Mouse (Mus musculus) G1E (cell line): Measurements from ENCODE around the gene Zbtb40. TPM values are rescaled to one million over a fixed set of nuclear protein-coding genes. Genes with fewer than 3 reads are reported as not detected.

Experiments used
- ATAC-seq: 2 replicates; pipeline ENCODE4 v1.8.0; 2016; ENCODE audit warnings: mild to moderate bottlenecking; ENCODE audit not compliant: insufficient number of reproducible peaks, poor library complexity, low FRiP score, severe bottlenecking; ENCODE audit errors: extremely low read depth
- DNase-seq: peaks from one replicate; pipeline ENCODE4 v3.0.0; 2012; ENCODE audit warnings: low spot score
- H3K27me3 ChIP-seq: 2 replicates; pipeline ENCODE4 v1.6.1; 2012; ENCODE audit warnings: mild to moderate bottlenecking, low read length, inconsistent platforms; ENCODE audit not compliant: insufficient read depth
- H3K36me3 ChIP-seq: replicated peaks from 2 replicates; pipeline ENCODE3; 2012; ENCODE audit warnings: mild to moderate bottlenecking, inconsistent platforms
- H3K4me1 ChIP-seq: 2 replicates; pipeline ENCODE4 v1.6.1; 2012; ENCODE audit warnings: low read depth, low read length, inconsistent platforms, mixed read lengths; ENCODE audit not compliant: insufficient read depth
- H3K4me3 ChIP-seq: 2 replicates; pipeline ENCODE4 v1.5.1; 2012; ENCODE audit warnings: low read depth, mild to moderate bottlenecking, inconsistent platforms, low read length, moderate library complexity, mixed read lengths
- H3K9me3 ChIP-seq: replicated peaks from 2 replicates; pipeline ENCODE4 v1.6.1; 2012; ENCODE audit warnings: inconsistent platforms
- CTCF ChIP-seq: IDR thresholded peaks from 2 replicates; pipeline ENCODE4 v1.5.1; 2012; ENCODE audit warnings: low read depth, low read length, inconsistent platforms, mixed read lengths
- GATA1 ChIP-seq: IDR thresholded peaks from 2 replicates; pipeline ENCODE4 v1.6.1; 2012; ENCODE audit warnings: borderline replicate concordance, low read length, inconsistent platforms, mixed read lengths
- GATA2 ChIP-seq: IDR thresholded peaks from 2 replicates; pipeline ENCODE4 v1.6.1; 2012; ENCODE audit warnings: low read depth, low read length, inconsistent platforms, borderline replicate concordance
- POLR2AphosphoS5 ChIP-seq: IDR thresholded peaks from 2 replicates; pipeline ENCODE4 v1.6.1; 2012; ENCODE audit warnings: low read depth, low read length, inconsistent platforms; ENCODE audit not compliant: insufficient replicate concordance
- TAL1 ChIP-seq: conservative IDR thresholded peaks from 2 replicates; pipeline ENCODE4 v1.6.1; 2012; ENCODE audit warnings: low read depth, low read length, inconsistent platforms, mixed read lengths
- polyA plus RNA-seq: library from polyadenylated mRNA; stranded (reverse); fragments of >175 nt; gene quantifications from 2 replicates; pipeline ENCODE4 v1.2.3, GENCODE M21; 2012
- total RNA-seq, 2 experiments: library from RNA; stranded (forward) in 1 of 2; stranded (reverse) in 1 of 2; fragments of 200-1000 nt in 1 of 2; fragments of >200 nt in 1 of 2; fragmentation: Nextera tagmentation in 1 of 2; gene quantifications; 2 replicates each; pipeline ENCODE4 v1.2.3; 2014 to 2017

The Zbtb40 gene
- total and polyA plus RNA-seq, 3 experiments = 14.4 to 17.8 (median 16.7) TPM

DNA sequence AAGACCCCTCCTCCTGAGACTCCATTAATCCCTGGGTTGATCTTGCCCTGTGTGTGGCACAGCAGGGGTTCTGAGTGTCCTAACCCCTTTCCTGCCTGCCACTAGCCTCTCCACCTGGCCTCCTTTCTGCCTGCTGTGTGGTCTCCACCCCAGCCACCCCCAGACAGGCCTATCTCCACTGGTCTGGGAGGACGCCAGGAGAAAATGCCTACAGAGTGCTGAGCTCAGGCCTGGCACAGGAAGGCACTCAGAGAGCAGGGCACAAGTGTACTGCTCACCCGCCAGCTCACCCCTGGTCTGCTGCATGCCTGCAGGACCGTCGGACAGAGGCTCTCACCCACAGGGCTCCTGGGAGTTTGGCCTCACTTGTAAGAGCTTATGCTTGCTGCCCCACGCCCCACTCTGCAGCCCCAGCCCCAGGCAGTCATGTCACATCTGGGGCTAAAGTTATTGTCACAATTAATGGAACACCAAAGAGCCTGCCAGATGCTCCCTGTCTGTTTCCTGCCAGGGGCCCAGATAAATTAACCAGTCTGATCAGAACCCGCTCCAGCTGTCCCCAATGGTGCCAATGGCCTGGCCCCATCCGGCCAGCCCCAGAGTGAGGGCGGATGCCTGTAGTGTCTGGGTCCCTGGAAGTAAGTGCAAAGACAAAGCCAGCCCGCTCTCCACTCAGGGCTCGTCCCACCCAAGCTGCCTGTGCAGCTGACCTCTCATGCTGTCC, 99.2 kb downstream of the Zbtb40 start:
- Histone ChIP-seq H3K9me3 (no peaks in the 10 kb centered on the region), H3K4me1 (no peaks in the 10 kb centered on the region; the same call in 1 of the 2 replicates), H3K27me3 (peaks cover 28% of the 10 kb centered on the region), H3K4me3 (no peak overlapping the region), H3K36me3 (no peaks in the 10 kb centered on the region)
- no peak for DNase-seq
- ATAC-seq = no peak
- no peak for TF ChIP-seq CTCF
- TF ChIP-seq GATA1 = no peak
- no peak for TF ChIP-seq POLR2AphosphoS5
- TF ChIP-seq TAL1 = no peak
- no peak for TF ChIP-seq GATA2

GRCm38 (mm10) chr4:136945397-136945796, 103.2 kb downstream of the Zbtb40 start:
- H3K4me3 ChIP-seq = no peak overlapping the region
- no peaks in the 10 kb centered on the region for H3K36me3 ChIP-seq
- no peaks in the 10 kb centered on the region; the same call in 1 of the 2 replicates for H3K4me1 ChIP-seq
- TF ChIP-seq GATA2 = no peak
- TF ChIP-seq TAL1 = no peak
- TF ChIP-seq POLR2AphosphoS5 = no peak
- TF ChIP-seq CTCF = no peak
- H3K9me3 ChIP-seq = no peaks in the 10 kb centered on the region
- H3K27me3 ChIP-seq = peaks cover 25% of the 10 kb centered on the region; the same call in 1 of the 2 replicates
- no peak for DNase-seq
- ATAC-seq = no peak

GRCm38 (mm10) chr4:136944558-136945350, 103.8 kb downstream of the Zbtb40 start:
- TF ChIP-seq TAL1 (no peak), GATA1 (no peak), POLR2AphosphoS5 (no peak), GATA2 (no peak), CTCF (no peak)
- DNase-seq (no peak), ATAC-seq (no peak)
- peaks cover 23% of the 10 kb centered on the region; the same call in 1 of the 2 replicates for H3K27me3 ChIP-seq
- no peaks in the 10 kb centered on the region for H3K36me3 ChIP-seq
- H3K9me3 ChIP-seq = no peaks in the 10 kb centered on the region
- no peak overlapping the region for H3K4me3 ChIP-seq
- no peaks in the 10 kb centered on the region; the same call in 1 of the 2 replicates for H3K4me1 ChIP-seq

- H3K27me3 ChIP-seq = peaks cover 19% of the 10 kb centered on the region; the same call in 1 of the 2 replicates
- no peaks in the 10 kb centered on the region; the same call in 1 of the 2 replicates for H3K4me1 ChIP-seq
- ATAC-seq (no peak), DNase-seq (no peak)
- no peaks in the 10 kb centered on the region for H3K36me3 ChIP-seq
- H3K4me3 ChIP-seq = no peak overlapping the region
- H3K9me3 ChIP-seq = no peaks in the 10 kb centered on the region
- TF ChIP-seq TAL1 (no peak), GATA1 (no peak), POLR2AphosphoS5 (no peak), CTCF (no peak), GATA2 (no peak)
These were observed 105.4 kb downstream of the Zbtb40 start for GRCm38 (mm10) chr4:136943175-136943574.

DNA sequence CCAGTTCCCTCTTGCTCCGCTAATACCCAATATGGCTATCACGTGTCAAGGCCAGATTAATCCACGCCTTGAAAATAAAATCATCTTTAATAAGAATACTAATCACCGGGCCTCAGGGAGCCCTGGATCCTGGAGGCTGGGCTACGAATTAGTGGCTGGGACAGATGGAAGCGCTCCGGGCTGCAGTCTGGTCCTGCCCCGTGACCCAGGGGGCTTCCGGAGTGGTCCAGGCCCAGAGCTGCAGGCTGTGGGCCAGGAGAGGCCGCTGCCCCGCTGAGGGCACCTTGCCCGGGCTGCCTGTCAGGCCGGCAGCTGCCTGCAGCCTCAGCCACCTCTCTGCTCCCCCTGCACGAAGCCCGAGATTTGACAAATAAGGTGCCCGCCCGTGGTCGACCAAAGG, 105.8 kb downstream of the Zbtb40 start:
- peaks cover 19% of the 10 kb centered on the region; the same call in 1 of the 2 replicates for H3K27me3 ChIP-seq
- H3K36me3 ChIP-seq = no peaks in the 10 kb centered on the region
- no peaks in the 10 kb centered on the region for H3K9me3 ChIP-seq
- no peaks in the 10 kb centered on the region; the same call in 1 of the 2 replicates for H3K4me1 ChIP-seq
- ATAC-seq = no peak
- no peak for DNase-seq
- no peak overlapping the region for H3K4me3 ChIP-seq
- TF ChIP-seq GATA2 = no peak
- TF ChIP-seq CTCF = no peak

GRCm38 (mm10) chr4:136937935-136938334, 110.7 kb downstream of the Zbtb40 start:
- Histone ChIP-seq H3K4me3 (no peak overlapping the region), H3K36me3 (no peaks in the 10 kb centered on the region), H3K4me1 (peaks cover 7% of the 10 kb centered on the region; the same call in 1 of the 2 replicates), H3K9me3 (no peaks in the 10 kb centered on the region), H3K27me3 (peaks cover 9% of the 10 kb centered on the region; the same call in 1 of the 2 replicates)
- TF ChIP-seq POLR2AphosphoS5 (no peak), TAL1 (no peak), GATA1 (no peak), GATA2 (no peak), CTCF (no peak)
- ATAC-seq = no peak
- no peak for DNase-seq

GRCm38 (mm10) chr4:136937344-136937743, 111.3 kb downstream of the Zbtb40 start:
- Histone ChIP-seq H3K36me3 (no peaks in the 10 kb centered on the region), H3K27me3 (peaks cover 9% of the 10 kb centered on the region), H3K4me1 (peaks cover 7% of the 10 kb centered on the region; the same call in 1 of the 2 replicates), H3K4me3 (no peak overlapping the region), H3K9me3 (no peaks in the 10 kb centered on the region)
- ATAC-seq = no peak
- TF ChIP-seq GATA2 (no peak), TAL1 (no peak), CTCF (no peak), POLR2AphosphoS5 (no peak), GATA1 (no peak)
- DNase-seq = no peak
